Mouse (Mus musculus) embryonic facial prominence, embryonic 15.5 days (tissue): ENCODE measurements around the gene Pnkp. TPM values are rescaled to one million over a fixed set of nuclear protein-coding genes. Genes with fewer than 3 reads are reported as not detected.

Source experiments
- ATAC-seq: fragments of 200-750 bp; cut with Nextera tagmentation; 2 replicates; pipeline ENCODE4 v1.8.0; 2017; ENCODE audit warnings: low read depth, moderate TSS enrichment; ENCODE audit not compliant: insufficient number of reproducible peaks, low FRiP score, low TSS enrichment
- H3K27ac ChIP-seq: fragments of 300-500 bp; sonication (generic); replicated peaks from 2 replicates; pipeline ENCODE4 v1.5.1; 2015; ENCODE audit warnings: mild to moderate bottlenecking, inconsistent platforms
- H3K27me3 ChIP-seq: fragments of 300-500 bp; sonication (generic); 2 replicates; pipeline ENCODE4 v1.6.1; 2015; ENCODE audit warnings: inconsistent platforms
- H3K36me3 ChIP-seq: fragments of 300-500 bp; sonication (generic); 2 replicates; pipeline ENCODE4 v1.6.1; 2015; ENCODE audit warnings: mild to moderate bottlenecking, inconsistent platforms
- H3K4me1 ChIP-seq: fragments of 300-500 bp; sonication (generic); 2 replicates; pipeline ENCODE4 v1.6.1; 2015; ENCODE audit warnings: inconsistent platforms
- H3K4me2 ChIP-seq: fragments of 300-500 bp; sonication (generic); replicated peaks from 2 replicates; pipeline ENCODE4 v1.6.1; 2015; ENCODE audit warnings: mild to moderate bottlenecking, inconsistent platforms
- H3K4me3 ChIP-seq: fragments of 300-500 bp; sonication (generic); replicated peaks from 2 replicates; pipeline ENCODE4 v1.5.1; 2015; ENCODE audit warnings: mild to moderate bottlenecking, inconsistent platforms
- H3K9ac ChIP-seq: fragments of 300-500 bp; sonication (generic); 2 replicates; pipeline ENCODE4 v1.6.1; 2015; ENCODE audit warnings: inconsistent platforms
- H3K9me3 ChIP-seq: fragments of 300-500 bp; sonication (generic); replicated peaks from 2 replicates; pipeline ENCODE4 v1.6.1; 2016; ENCODE audit warnings: inconsistent platforms
- WGBS: fragments of 180-500 bp; shearing (Covaris S2); methylation state at CpG from one replicate; pipeline ENCODE4 v1.1.7; 2015; 5-methylcytosine and 5-hydroxymethylcytosine counted together
- polyA plus RNA-seq: library from polyadenylated mRNA; unstranded; fragments of >200 nt; fragmentation: Nextera tagmentation; extraction: Ambion mirVana; gene quantifications from 2 replicates; pipeline ENCODE4 v1.2.1, GENCODE M21; 2015

Gene Pnkp
- polyA plus RNA-seq, 1 experiment from 2014 or later, result 37.3 TPM

DNA sequence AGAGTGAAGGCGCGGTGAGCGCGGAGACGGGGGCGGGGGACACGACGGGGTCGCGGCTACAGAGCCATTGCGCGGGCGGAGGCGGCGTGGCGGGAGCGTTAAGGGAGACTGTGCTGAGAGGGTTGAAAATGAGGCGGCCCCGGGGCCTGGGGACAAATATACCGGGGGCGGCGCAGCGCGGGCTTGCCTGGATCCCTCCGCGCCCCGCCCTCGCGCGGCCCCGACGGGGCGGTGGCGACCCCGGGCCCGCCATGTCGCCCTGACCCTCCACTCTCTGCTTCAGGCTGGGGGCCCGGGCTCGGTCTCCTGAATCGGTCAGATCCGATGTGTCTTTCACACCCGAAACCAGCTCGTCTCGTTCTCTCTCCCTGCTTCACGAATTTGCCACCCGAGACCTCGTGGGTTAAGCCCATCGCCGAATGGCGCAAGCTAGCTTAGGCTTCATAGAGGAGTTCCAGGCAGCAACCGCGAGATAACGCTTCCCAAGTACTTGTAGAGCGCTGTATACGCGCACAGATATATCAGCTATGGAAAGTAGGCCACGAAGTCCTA lies 40.4 kb upstream of the Pnkp start, which contains the start of gene Atf5:
TSS of gene Atf5 (minus strand) at position 189 of the 552 bp plus-strand sequence.
- no peaks in the 10 kb centered on the region for H3K9me3 ChIP-seq
- peaks cover 47% of the 10 kb centered on the region for H3K4me1 ChIP-seq
- peak within 1 kb of the TSS; percentile 87 for H3K4me3 ChIP-seq
- peak within 1 kb of the TSS; percentile 71 for H3K4me2 ChIP-seq
- H3K36me3 ChIP-seq, result peaks cover 18% of the 10 kb centered on the region
- peak within 1 kb of the TSS; percentile 86 for H3K9ac ChIP-seq
- H3K27ac ChIP-seq, result peak within 1 kb of the TSS; percentile 99
- WGBS, result under 1% methylated on average over 57 of the region's 57 CpGs
- ATAC-seq, result peak; percentile 55
- H3K27me3 ChIP-seq, result no peaks in the 10 kb centered on the region

DNA sequence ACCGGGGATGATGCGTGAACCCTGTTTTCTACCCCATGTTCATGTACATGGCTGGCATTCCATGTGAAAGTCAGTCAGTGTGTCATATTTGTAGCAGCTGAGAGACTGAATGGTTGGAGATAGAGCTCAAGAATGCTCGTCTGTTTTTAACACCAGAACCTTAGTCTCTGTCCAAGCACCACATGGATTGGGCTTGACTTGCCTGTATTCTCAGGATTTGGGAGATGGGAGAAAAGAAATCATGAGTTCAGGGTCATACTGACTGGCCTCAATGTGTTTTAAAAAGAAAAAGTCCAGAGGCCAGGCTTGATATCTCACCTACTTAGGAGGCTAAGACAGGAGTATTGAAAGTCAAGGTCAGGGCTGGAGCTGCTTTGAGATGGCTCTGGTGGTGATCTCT lies 39.5 kb upstream of the Pnkp start:
- Histone ChIP-seq H3K27me3 (no peaks in the 10 kb centered on the region), H3K4me2 (peak overlapping the region; percentile 71), H3K27ac (peak overlapping the region; percentile 99; the same call in 1 of the 2 replicates), H3K9ac (peak overlapping the region; percentile 86), H3K4me3 (peak overlapping the region; percentile 87), H3K36me3 (peaks cover 10% of the 10 kb centered on the region; the same call in 1 of the 2 replicates), H3K9me3 (no peaks in the 10 kb centered on the region), H3K4me1 (peaks cover 47% of the 10 kb centered on the region)
- WGBS, result 16% methylated on average over 3 of the region's 3 CpGs
- ATAC-seq, result no peak

DNA sequence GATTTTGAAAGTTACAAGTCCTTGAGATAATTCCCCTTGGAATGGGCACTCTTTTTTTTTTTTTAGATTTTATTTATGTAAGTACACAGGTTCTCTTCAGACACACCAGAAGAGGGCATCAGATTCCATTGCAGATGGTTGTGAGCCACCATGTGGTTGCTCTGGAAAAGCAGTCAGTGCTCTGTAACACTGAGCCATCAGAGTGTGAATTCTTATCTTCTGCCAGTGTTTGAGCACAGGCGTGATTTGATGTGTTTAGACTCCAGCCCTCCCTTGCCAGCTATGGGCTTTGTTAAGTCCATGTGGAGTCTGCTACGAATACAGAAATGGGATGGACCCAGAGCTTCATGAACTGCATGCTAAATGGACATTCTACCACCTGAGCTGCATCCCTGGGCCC lies 38.8 kb upstream of the Pnkp start:
- H3K9ac ChIP-seq, result no peak overlapping the region
- H3K4me2 ChIP-seq, result peak overlapping the region; percentile 71
- H3K36me3 ChIP-seq, result peaks cover 10% of the 10 kb centered on the region; the same call in 1 of the 2 replicates
- H3K4me3 ChIP-seq, result peak overlapping the region; percentile 87
- 45% methylated on average over 2 of the region's 2 CpGs for WGBS
- no peak overlapping the region for H3K27ac ChIP-seq
- ATAC-seq, result no peak
- no peaks in the 10 kb centered on the region for H3K9me3 ChIP-seq
- peaks cover 52% of the 10 kb centered on the region for H3K4me1 ChIP-seq
- H3K27me3 ChIP-seq, result no peaks in the 10 kb centered on the region

DNA sequence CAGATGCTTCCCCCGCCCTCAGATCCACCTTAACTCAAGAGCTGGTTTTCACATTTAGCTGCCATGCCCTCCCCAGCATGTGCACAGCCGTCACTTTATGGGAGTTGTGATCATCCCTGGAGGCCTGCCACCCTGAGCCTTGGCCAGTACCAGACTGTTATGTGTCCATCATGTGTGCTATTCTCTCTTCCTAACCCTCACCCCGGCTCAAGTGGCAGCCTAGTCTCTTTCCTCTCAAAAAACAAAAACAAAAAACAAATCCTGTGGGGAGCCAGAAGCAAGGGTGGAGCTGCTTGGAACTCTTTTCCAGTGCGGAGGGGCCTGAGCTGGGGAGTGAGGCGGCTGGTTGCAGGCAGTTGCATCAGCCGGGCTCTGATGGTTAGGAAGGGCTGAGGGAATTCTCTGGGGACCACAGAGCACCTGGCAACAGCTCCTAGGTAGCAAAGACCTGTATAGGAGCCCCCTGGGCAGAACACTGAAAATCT lies 38.1 kb upstream of the Pnkp start:
- H3K9me3 ChIP-seq, result no peaks in the 10 kb centered on the region
- peak overlapping the region; percentile 71 for H3K4me2 ChIP-seq
- no peak for ATAC-seq
- peak overlapping the region; percentile 24 for H3K9ac ChIP-seq
- H3K27me3 ChIP-seq, result no peaks in the 10 kb centered on the region
- H3K4me1 ChIP-seq, result peaks cover 58% of the 10 kb centered on the region
- H3K27ac ChIP-seq, result peak overlapping the region; percentile 39; the same call in 1 of the 2 replicates
- 33% methylated on average over 6 of the region's 6 CpGs for WGBS
- peaks cover 4% of the 10 kb centered on the region; the same call in 1 of the 2 replicates for H3K36me3 ChIP-seq
- H3K4me3 ChIP-seq, result peak overlapping the region; percentile 87

DNA sequence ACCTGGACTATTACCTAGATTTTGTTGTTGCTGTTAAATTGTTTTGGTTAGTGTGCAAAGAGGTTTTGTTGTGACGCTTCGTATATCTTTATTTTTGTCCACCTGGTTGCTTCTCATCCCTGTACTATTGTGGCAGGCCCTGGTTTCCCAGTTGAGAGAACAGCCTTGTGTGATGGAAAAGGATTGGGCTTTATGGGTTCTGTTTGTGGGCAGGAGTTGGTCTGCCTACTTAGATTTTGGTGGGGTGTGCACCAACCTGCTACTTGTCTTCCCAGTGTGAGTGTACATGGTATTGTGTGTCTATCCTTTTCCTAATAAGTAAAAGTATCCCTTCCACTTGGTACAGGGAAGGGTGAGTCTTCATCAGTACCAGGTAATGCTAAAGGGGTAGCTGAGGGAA lies 37.5 kb upstream of the Pnkp start:
- peak overlapping the region; percentile 24; the same call in 1 of the 2 replicates for H3K9ac ChIP-seq
- peak overlapping the region; percentile 71 for H3K4me2 ChIP-seq
- WGBS, result 92% methylated on average over 2 of the region's 2 CpGs
- no peaks in the 10 kb centered on the region for H3K9me3 ChIP-seq
- no peak for ATAC-seq
- peak overlapping the region; percentile 87 for H3K4me3 ChIP-seq
- H3K4me1 ChIP-seq, result peaks cover 60% of the 10 kb centered on the region
- no peaks in the 10 kb centered on the region for H3K36me3 ChIP-seq
- H3K27ac ChIP-seq, result peak overlapping the region; percentile 39; the same call in 1 of the 2 replicates
- no peaks in the 10 kb centered on the region for H3K27me3 ChIP-seq

DNA sequence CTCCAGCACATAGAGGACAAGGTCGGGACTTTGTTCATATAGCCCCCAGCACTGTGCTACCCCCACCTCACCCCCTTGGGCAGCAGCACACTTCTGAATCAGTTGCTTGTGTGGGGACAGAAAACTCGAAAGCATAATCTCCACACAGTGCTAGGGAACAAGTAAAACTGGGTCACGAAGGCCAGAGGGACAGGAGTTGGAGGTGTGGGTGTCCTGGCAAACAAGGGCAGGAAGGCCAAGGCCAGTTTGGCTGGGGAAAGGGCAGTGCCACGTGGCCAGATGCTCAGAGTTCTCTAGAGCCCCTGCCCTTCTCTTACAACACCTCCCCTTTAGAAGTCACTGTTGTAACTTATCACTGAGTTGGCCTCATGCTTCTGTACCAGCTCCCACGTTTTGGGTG lies 37.1 kb upstream of the Pnkp start:
- no peaks in the 10 kb centered on the region for H3K36me3 ChIP-seq
- H3K9ac ChIP-seq, result no peak overlapping the region
- WGBS, result 45% methylated on average over 5 of the region's 5 CpGs
- ATAC-seq, result no peak
- no peak overlapping the region for H3K4me2 ChIP-seq
- no peaks in the 10 kb centered on the region for H3K9me3 ChIP-seq
- peaks cover 56% of the 10 kb centered on the region for H3K4me1 ChIP-seq
- H3K4me3 ChIP-seq, result no peak overlapping the region
- H3K27me3 ChIP-seq, result no peaks in the 10 kb centered on the region
- peak overlapping the region; percentile 39; the same call in 1 of the 2 replicates for H3K27ac ChIP-seq

DNA sequence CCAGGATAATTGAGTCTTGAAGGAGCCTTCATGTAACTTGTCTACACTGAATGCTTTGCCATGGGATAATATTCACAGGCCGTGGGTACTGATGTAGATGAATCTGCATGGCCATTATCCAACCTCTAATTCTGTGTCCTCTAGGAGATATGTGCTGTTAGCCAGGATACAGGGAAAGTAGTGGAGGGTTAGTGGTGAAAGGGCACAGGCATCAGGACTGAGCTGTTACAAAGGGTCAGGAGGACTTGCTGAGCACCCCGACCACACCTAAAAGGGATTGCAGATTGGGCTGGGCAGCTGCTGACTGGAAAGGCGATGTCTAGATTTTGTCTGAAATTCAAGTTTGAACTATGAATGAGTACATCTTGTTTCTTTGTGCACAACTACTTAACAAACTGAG lies 36.4 kb upstream of the Pnkp start:
- Histone ChIP-seq H3K4me1 (peaks cover 50% of the 10 kb centered on the region), H3K4me3 (no peak overlapping the region), H3K27ac (no peak overlapping the region), H3K9me3 (no peaks in the 10 kb centered on the region), H3K4me2 (no peak overlapping the region), H3K27me3 (no peaks in the 10 kb centered on the region), H3K9ac (no peak overlapping the region), H3K36me3 (no peaks in the 10 kb centered on the region)
- 85% methylated on average over 3 of the region's 3 CpGs for WGBS
- ATAC-seq, result no peak

DNA sequence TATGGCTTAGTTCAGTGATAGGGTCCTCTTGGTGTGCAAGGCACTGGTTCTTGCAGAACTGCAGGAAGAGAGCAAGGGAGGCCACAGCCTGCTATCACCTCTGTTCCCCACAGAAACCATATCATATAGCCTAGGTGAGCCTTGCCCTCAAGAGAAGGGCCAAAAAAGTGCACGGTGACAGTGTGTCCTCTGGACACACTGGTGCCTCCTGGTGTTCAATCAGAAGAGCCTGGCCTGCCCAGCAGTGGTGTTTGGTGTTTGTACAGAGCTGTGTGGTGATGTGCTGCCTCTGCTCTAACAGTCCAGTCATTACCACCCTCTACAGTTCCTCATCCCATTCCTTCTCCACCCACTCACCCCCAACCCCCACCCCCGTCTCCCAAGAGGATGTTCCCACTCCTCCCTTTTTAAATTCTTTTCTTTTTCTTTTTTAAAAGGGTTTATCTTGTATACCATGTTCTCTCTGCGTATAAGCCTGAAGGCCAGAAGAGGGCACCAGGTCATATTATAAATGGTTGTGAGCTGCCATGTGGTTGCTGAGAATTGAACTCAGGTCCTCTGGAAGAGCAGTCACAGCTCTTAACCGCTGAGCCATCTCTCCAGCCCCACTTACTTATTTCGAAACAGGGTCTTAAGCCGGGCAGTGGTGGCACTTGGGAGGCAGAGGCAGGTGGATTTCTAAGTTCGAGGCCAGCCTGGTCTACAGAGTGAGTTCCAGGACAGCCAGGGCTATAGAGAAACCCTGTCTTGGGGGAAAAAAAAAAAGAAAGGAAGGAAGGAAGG lies 35.1 kb upstream of the Pnkp start:
- peaks cover 50% of the 10 kb centered on the region for H3K4me1 ChIP-seq
- ATAC-seq, result no peak
- WGBS, result 84% methylated on average over 7 of the region's 7 CpGs
- H3K9me3 ChIP-seq, result no peaks in the 10 kb centered on the region
- no peak overlapping the region for H3K9ac ChIP-seq
- no peak overlapping the region for H3K27ac ChIP-seq
- H3K36me3 ChIP-seq, result no peaks in the 10 kb centered on the region; the same call in 1 of the 2 replicates
- H3K4me2 ChIP-seq, result no peak overlapping the region
- no peaks in the 10 kb centered on the region for H3K27me3 ChIP-seq
- H3K4me3 ChIP-seq, result no peak overlapping the region

DNA sequence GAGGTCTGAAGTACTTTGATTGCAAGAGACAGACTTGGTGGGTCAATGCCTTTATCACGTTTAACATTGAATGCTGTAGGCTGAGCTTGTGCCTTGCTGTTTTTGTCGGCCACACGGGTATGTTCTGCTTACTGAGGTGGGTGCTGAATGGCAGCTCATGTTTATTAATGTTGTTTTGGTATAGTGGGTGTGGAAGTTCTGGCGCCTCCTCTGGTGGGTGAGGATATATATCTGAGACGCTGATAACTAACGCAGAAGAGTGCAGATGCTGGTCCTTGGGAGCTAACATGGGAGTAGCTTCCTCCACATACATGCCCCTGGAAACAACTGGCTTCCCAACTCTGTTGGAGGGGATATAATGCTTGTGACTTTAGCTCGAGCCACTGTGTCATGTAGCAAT lies 33.5 kb upstream of the Pnkp start:
- no peak overlapping the region for H3K27ac ChIP-seq
- no peaks in the 10 kb centered on the region for H3K9me3 ChIP-seq
- H3K4me2 ChIP-seq, result no peak overlapping the region
- H3K4me1 ChIP-seq, result peaks cover 36% of the 10 kb centered on the region
- H3K36me3 ChIP-seq, result peaks cover 8% of the 10 kb centered on the region
- H3K9ac ChIP-seq, result no peak overlapping the region
- ATAC-seq, result no peak
- WGBS, result 35% methylated on average over 7 of the region's 7 CpGs
- H3K27me3 ChIP-seq, result no peaks in the 10 kb centered on the region
- no peak overlapping the region for H3K4me3 ChIP-seq

DNA sequence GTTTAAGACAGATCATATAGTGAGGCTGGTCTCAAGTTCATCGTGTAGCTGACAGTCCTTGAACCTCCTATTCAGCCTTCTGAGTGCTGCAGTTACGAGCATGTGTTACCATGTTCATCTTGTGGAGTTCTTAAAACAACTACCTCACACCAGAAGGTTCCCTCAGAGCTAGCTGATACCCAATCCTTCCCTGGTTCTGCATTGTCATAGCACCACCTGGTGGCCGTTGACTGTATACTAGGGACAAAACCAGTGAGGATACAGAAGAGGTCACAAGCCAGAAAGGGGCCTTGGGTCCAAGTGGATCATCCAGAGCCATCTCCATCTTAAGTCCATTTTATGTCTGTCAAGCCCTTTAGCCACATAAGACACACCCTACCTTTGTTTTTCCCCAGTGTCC lies 32.1 kb upstream of the Pnkp start:
- no peak for ATAC-seq

DNA sequence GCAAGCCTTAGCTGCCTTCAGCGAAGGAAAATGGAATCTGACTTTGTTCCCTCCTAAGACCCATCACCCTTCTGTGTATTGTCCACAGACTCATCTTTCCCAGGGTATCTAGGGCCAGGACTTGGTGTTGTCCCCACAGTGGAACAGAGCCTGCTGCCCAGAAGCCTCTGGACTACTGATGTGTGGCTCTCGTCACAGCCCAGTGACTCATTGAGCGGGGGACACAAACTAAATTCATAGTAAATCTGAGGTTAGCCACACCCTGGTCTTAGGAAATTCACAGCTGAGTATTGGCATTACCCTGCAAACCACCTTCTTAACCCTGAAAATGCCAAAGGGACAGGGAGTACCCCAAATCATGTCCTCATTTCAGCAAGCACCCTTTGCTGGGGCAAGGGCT lies 30.2 kb upstream of the Pnkp start:
- Histone ChIP-seq H3K4me2 (no peak overlapping the region), H3K27me3 (no peaks in the 10 kb centered on the region), H3K9me3 (no peaks in the 10 kb centered on the region), H3K9ac (no peak overlapping the region), H3K4me3 (no peak overlapping the region), H3K36me3 (peaks cover 42% of the 10 kb centered on the region), H3K27ac (no peak overlapping the region), H3K4me1 (peaks cover 14% of the 10 kb centered on the region)
- WGBS, result 87% methylated on average over 3 of the region's 3 CpGs
- no peak for ATAC-seq

More for the DNA sequence above, 32.1 kb upstream of the Pnkp start:
- no peak overlapping the region for H3K4me2 ChIP-seq
- peak overlapping the region; percentile 22 for H3K27ac ChIP-seq
- no peak overlapping the region for H3K9ac ChIP-seq
- peaks cover 22% of the 10 kb centered on the region for H3K4me1 ChIP-seq
- H3K27me3 ChIP-seq, result no peaks in the 10 kb centered on the region
- WGBS, result 18% methylated on average over 3 of the region's 3 CpGs
- no peak overlapping the region for H3K4me3 ChIP-seq
- H3K36me3 ChIP-seq, result peaks cover 23% of the 10 kb centered on the region
- H3K9me3 ChIP-seq, result no peaks in the 10 kb centered on the region
